Mouse (Mus musculus): Measurements from ENCODE around the gene Ankzf1. TPM values are rescaled to one million over a fixed set of nuclear protein-coding genes. Genes with fewer than 3 reads are reported as not detected.

The Ankzf1 gene
- polyA plus RNA-seq, 1 experiment, result 41.0 TPM

- 27% methylated on average over 5 of the region's 5 CpGs for WGBS
- Histone ChIP-seq H3K27me3 (ENCODE audit: control insufficient read depth, insufficient read depth, low read length) (no peaks in the 10 kb centered on the region), H3K4me1 (ENCODE audit: control insufficient read depth, insufficient read depth, low read length) (peaks cover 27% of the 10 kb centered on the region), H3K27ac (ENCODE audit: insufficient read depth, low read length) (no peak overlapping the region), H3K4me3 (replicated peaks; ENCODE audit: insufficient read depth, low read depth, low read length) (peak overlapping the region; percentile 17)
- TF ChIP-seq POLR2A (IDR thresholded peaks at IDR 0.05; ENCODE audit: borderline replicate concordance, insufficient read depth, low read length) (no peak), CTCF (IDR thresholded peaks at IDR 0.05; ENCODE audit: borderline replicate concordance, insufficient read depth, low read depth, low read length) (no peak)
- DNase-seq, result peak; percentile 52 to 55
These were observed 22.9 kb downstream of the Ankzf1 start for GRCm38 (mm10) chr1:75214886-75215285.

DNA sequence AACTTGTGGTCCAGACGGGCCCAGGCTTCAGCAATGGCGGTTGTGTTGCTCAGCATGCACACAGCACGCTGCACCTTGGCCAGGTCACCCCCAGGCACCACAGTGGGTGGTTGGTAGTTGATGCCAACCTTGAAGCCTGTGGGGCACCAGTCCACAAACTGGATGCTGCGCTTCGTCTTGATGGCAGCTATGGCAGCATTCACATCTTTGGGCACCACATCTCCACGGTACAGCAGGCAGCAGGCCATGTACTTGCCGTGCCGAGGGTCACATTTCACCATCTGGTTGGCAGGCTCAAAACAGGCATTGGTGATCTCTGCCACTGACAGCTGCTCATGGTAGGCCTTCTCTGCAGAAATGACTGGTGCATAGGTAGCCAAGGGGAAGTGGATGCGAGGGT lies 23.8 kb downstream of the Ankzf1 start:
- no peak for TF ChIP-seq CTCF (IDR thresholded peaks at IDR 0.05; ENCODE audit: borderline replicate concordance, insufficient read depth, low read depth, low read length)
- TF ChIP-seq POLR2A (IDR thresholded peaks at IDR 0.05; ENCODE audit: borderline replicate concordance, insufficient read depth, low read length), result no peak
- Histone ChIP-seq H3K4me3 (replicated peaks; ENCODE audit: insufficient read depth, low read depth, low read length) (peak overlapping the region; percentile 69), H3K27ac (ENCODE audit: insufficient read depth, low read length) (peak overlapping the region; percentile 41), H3K27me3 (ENCODE audit: control insufficient read depth, insufficient read depth, low read length) (no peaks in the 10 kb centered on the region), H3K4me1 (ENCODE audit: control insufficient read depth, insufficient read depth, low read length) (peaks cover 27% of the 10 kb centered on the region)
- peak; percentile 35 to 36 for DNase-seq
- 10% methylated on average over 9 of the region's 9 CpGs for WGBS

DNA sequence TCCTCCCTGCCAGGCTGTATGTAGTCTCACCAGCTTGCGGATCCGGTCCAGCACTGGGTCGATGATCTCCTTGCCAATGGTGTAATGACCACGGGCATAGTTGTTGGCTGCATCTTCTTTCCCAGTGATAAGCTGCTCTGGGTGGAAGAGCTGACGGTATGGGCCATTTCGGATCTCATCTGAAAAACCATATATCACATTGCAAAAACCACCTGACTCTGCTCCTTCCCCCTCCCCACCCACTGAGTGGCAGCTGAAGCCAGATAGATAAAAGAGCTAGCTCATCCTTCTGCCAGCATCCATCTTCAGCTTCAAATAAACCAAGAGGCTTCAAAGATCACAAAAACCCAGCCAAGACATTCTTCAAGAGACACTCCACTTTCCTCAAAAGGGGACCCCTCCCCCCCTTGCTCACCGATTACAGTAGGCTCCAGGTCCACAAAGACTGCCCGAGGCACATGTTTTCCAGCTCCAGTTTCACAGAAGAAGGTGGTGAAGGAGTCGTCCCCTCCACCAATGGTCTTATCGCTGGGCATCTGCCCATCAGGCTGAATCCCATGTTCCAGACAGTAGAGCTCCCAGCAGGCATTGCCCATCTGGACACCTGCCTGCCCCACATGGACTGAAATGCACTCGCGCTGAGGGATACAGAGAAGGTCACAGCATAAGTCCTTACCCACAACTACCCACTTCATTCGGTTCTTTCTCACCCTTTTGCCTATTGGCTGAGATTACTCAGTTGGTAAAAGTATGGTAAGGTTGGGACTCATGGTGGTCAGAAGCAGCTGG lies 25.0 kb downstream of the Ankzf1 start:
- Histone ChIP-seq H3K4me1 (ENCODE audit: control insufficient read depth, insufficient read depth, low read length) (peaks cover 18% of the 10 kb centered on the region), H3K4me3 (replicated peaks; ENCODE audit: insufficient read depth, low read depth, low read length) (peak overlapping the region; percentile 69), H3K27ac (ENCODE audit: insufficient read depth, low read length) (peak overlapping the region; percentile 93; the same call in 1 of the 2 replicates), H3K27me3 (ENCODE audit: control insufficient read depth, insufficient read depth, low read length) (no peaks in the 10 kb centered on the region)
- peak; percentile 64 to 74 for DNase-seq
- 10% methylated on average over 13 of the region's 13 CpGs for WGBS
- no peak for TF ChIP-seq POLR2A (IDR thresholded peaks at IDR 0.05; ENCODE audit: borderline replicate concordance, insufficient read depth, low read length)
- TF ChIP-seq CTCF (IDR thresholded peaks at IDR 0.05; ENCODE audit: borderline replicate concordance, insufficient read depth, low read depth, low read length), result no peak

DNA sequence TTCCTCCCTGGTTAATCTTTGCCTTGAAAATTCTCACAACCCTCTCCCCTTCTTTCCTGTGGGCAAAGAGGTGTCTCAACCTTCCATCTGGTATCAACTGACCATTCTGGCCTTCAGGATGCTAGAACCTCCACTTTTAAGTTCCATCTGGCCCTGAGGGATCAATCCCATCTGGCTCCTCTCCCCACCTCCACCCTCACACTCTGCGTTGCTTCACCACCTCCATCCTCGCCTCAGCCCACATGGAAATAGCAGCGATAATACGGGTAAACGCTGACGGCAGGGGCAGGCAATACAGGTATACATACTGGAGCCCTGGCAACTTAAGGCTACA lies 25.9 kb downstream of the Ankzf1 start:
- H3K4me1 ChIP-seq (ENCODE audit: control insufficient read depth, insufficient read depth, low read length), result peaks cover 16% of the 10 kb centered on the region
- TF ChIP-seq POLR2A (IDR thresholded peaks at IDR 0.05; ENCODE audit: borderline replicate concordance, insufficient read depth, low read length), result peak; percentile 25; the same call in 1 of the 2 replicates
- TF ChIP-seq CTCF (IDR thresholded peaks at IDR 0.05; ENCODE audit: borderline replicate concordance, insufficient read depth, low read depth, low read length), result no peak
- WGBS, result under 1% methylated on average over 6 of the region's 6 CpGs
- H3K27ac ChIP-seq (ENCODE audit: insufficient read depth, low read length), result peak overlapping the region; percentile 93
- peak overlapping the region; percentile 69 for H3K4me3 ChIP-seq (replicated peaks; ENCODE audit: insufficient read depth, low read depth, low read length)
- no peak for DNase-seq
- H3K27me3 ChIP-seq (ENCODE audit: control insufficient read depth, insufficient read depth, low read length), result no peaks in the 10 kb centered on the region

- H3K27ac ChIP-seq (ENCODE audit: insufficient read depth, low read length), result peak overlapping the region; percentile 93
- peak overlapping the region; percentile 69 for H3K4me3 ChIP-seq (replicated peaks; ENCODE audit: insufficient read depth, low read depth, low read length)
- peak; percentile 93 to 97 for DNase-seq
- peaks cover 15% of the 10 kb centered on the region for H3K4me1 ChIP-seq (ENCODE audit: control insufficient read depth, insufficient read depth, low read length)
- no peaks in the 10 kb centered on the region for H3K27me3 ChIP-seq (ENCODE audit: control insufficient read depth, insufficient read depth, low read length)
- under 1% methylated on average over 38 of the region's 38 CpGs for WGBS
- no peak for TF ChIP-seq CTCF (IDR thresholded peaks at IDR 0.05; ENCODE audit: borderline replicate concordance, insufficient read depth, low read depth, low read length)
These were observed 26.5 kb downstream of the Ankzf1 start for GRCm38 (mm10) chr1:75218227-75219001.

DNA sequence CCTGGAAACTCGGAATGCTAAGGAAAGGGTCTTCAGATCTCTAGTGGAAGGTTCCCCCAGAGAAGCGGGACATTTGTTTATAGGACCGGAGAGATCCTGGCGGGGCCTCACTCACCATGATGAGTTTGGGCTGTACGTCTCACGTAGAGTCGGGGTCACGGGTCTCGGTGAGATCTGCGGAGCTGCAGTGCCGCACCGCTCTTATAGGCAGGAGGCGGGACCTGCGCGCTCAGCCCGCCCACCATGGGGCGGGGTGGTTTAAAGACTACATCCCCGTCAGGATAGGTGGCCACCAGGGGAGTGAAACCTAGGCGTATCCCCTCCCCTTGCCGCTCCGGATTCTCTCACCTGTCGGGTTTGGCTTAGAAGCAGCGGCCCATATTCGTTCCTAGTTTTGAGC lies 27.1 kb downstream of the Ankzf1 start:
- peak; percentile 97 to 98 for DNase-seq
- Histone ChIP-seq H3K4me3 (replicated peaks; ENCODE audit: insufficient read depth, low read depth, low read length) (peak overlapping the region; percentile 69), H3K27me3 (ENCODE audit: control insufficient read depth, insufficient read depth, low read length) (no peaks in the 10 kb centered on the region), H3K4me1 (ENCODE audit: control insufficient read depth, insufficient read depth, low read length) (peaks cover 11% of the 10 kb centered on the region), H3K27ac (ENCODE audit: insufficient read depth, low read length) (peak overlapping the region; percentile 93)
- under 1% methylated on average over 24 of the region's 24 CpGs for WGBS
- peak; percentile 36; the same call in 1 of the 2 replicates for TF ChIP-seq CTCF (IDR thresholded peaks at IDR 0.05; ENCODE audit: borderline replicate concordance, insufficient read depth, low read depth, low read length)
- TF ChIP-seq POLR2A (IDR thresholded peaks at IDR 0.05; ENCODE audit: borderline replicate concordance, insufficient read depth, low read length), result peak; percentile 100

DNA sequence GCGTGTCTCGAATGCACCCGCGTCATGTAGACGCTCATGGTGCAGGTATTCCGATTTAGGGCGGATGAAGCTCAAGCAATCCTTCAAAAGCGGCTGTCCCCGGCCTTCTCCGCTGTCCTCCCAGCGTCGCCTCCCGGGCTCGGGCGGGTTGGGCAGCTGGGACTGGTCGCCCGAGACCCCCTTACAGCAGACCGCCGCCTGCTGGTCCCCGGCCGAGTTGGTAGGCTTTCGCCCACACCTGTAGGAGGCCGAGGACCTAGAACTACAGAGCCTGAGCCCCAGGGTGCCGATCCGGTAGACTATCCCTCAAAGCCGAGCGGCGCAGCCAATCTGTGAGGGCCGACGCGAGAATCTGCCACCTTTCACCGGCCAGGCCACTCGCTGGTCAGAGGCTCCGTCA lies 27.6 kb downstream of the Ankzf1 start, which contains the start of gene Tuba4a:
Tuba4a (minus strand) TSS at position 335 of the 400 bp plus-strand sequence.
- Histone ChIP-seq H3K4me1 (ENCODE audit: control insufficient read depth, insufficient read depth, low read length) (peaks cover 11% of the 10 kb centered on the region), H3K27me3 (ENCODE audit: control insufficient read depth, insufficient read depth, low read length) (no peaks in the 10 kb centered on the region), H3K27ac (ENCODE audit: insufficient read depth, low read length) (peak within 1 kb of the TSS; percentile 93), H3K4me3 (replicated peaks; ENCODE audit: insufficient read depth, low read depth, low read length) (peak within 1 kb of the TSS; percentile 69)
- no peak for DNase-seq
- WGBS, result under 1% methylated on average over 34 of the region's 34 CpGs
- TF ChIP-seq POLR2A (IDR thresholded peaks at IDR 0.05; ENCODE audit: borderline replicate concordance, insufficient read depth, low read length), result no peak
- TF ChIP-seq CTCF (IDR thresholded peaks at IDR 0.05; ENCODE audit: borderline replicate concordance, insufficient read depth, low read depth, low read length), result no peak

Data from cerebellum, adult 2 months (tissue).